Mouse (Mus musculus) cerebellum, adult 2 months (tissue): ENCODE measurements around the gene Serpina3a. TPM values are rescaled to one million over a fixed set of nuclear protein-coding genes. Genes with fewer than 3 reads are reported as not detected.

Experiments
- DNase-seq, 2 experiments: peaks; one replicate each; pipeline ENCODE4 v3.0.0; 2021
- H3K27ac ChIP-seq: fragments of 200-500 bp; 2 replicates; pipeline ENCODE4 v1.5.1; 2012; ENCODE audit warnings: low read length, control low read depth, inconsistent platforms; ENCODE audit not compliant: insufficient read depth
- H3K27me3 ChIP-seq: fragments of 200-500 bp; 2 replicates; pipeline ENCODE4 v1.6.1; 2012; ENCODE audit warnings: inconsistent platforms, mild to moderate bottlenecking, low read length, moderate library complexity; ENCODE audit not compliant: control insufficient read depth, insufficient read depth
- H3K4me1 ChIP-seq: fragments of 200-500 bp; 2 replicates; pipeline ENCODE4 v1.6.1; 2011; ENCODE audit warnings: low read length; ENCODE audit not compliant: control insufficient read depth, insufficient read depth
- H3K4me3 ChIP-seq: fragments of 200-500 bp; replicated peaks from 2 replicates; pipeline ENCODE3; 2011; ENCODE audit warnings: mild to moderate bottlenecking, low read depth, low read length, control low read depth; ENCODE audit not compliant: insufficient read depth
- CTCF ChIP-seq: fragments of 200-500 bp; IDR thresholded peaks from 2 replicates; pipeline ENCODE4 v1.5.1; 2011; ENCODE audit warnings: low read depth, mild to moderate bottlenecking, control low read depth, low read length, moderate library complexity, borderline replicate concordance; ENCODE audit not compliant: insufficient read depth
- POLR2A ChIP-seq: fragments of 200-500 bp; IDR thresholded peaks from 2 replicates; pipeline ENCODE4 v1.6.1; 2011; ENCODE audit warnings: low read length, control low read depth, borderline replicate concordance; ENCODE audit not compliant: insufficient read depth
- WGBS: fragments of 180-500 bp; shearing (Covaris S2); methylation state at CpG from one replicate; pipeline ENCODE4 v1.1.7; 2018; 5-methylcytosine and 5-hydroxymethylcytosine counted together
- polyA plus RNA-seq: library from polyadenylated mRNA; depleted of rRNA; stranded (reverse); fragments of >200 nt; gene quantifications from 2 replicates; pipeline ENCODE4 v1.2.3, GENCODE M21; 2012

Serpina3a gene
- polyA plus RNA-seq, 1 experiment = not detected

GRCm38 (mm10) chr12:104090119-104090518 is 22.4 kb upstream of the Serpina3a start:
- H3K27me3 ChIP-seq = no peaks in the 10 kb centered on the region
- no peak overlapping the region for H3K4me3 ChIP-seq
- no peaks in the 10 kb centered on the region for H3K4me1 ChIP-seq
- H3K27ac ChIP-seq = no peak overlapping the region
- TF ChIP-seq POLR2A (no peak), CTCF (no peak)
- DNase-seq = no peak
- 78% methylated on average over 2 of the region's 2 CpGs for WGBS

DNA sequence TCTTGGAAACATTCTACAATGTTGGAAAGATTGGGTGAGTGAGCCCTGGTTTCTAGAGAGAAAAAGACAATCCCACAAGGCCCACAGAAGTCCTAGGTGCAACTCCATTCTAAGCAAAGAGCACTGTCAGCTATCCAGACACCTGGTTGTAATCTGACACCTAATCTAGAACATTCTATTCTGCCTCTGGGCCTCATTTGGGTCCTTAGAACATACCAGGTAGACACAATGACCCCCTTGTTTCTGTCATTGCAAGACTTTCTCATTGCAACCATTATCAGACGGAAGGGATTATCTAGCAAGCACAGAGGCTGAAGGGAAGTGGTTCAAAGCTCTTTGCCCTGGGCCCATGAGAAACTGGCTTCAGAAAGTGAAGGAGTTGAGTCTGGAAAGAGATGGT is 21.2 kb upstream of the Serpina3a start:
- TF ChIP-seq CTCF = no peak
- TF ChIP-seq POLR2A = no peak
- H3K27ac ChIP-seq = no peak overlapping the region
- H3K27me3 ChIP-seq = no peaks in the 10 kb centered on the region
- 86% methylated on average over 1 of the region's 1 CpGs for WGBS
- H3K4me1 ChIP-seq = no peaks in the 10 kb centered on the region
- no peak for DNase-seq
- H3K4me3 ChIP-seq = no peak overlapping the region

- H3K4me1 ChIP-seq = no peaks in the 10 kb centered on the region
- H3K4me3 ChIP-seq = no peak within 1 kb of the TSS
- H3K27ac ChIP-seq = no peak within 1 kb of the TSS
- 93% methylated on average over 6 of the region's 6 CpGs for WGBS
- H3K27me3 ChIP-seq = no peaks in the 10 kb centered on the region
- DNase-seq = no peak
- no peak for TF ChIP-seq POLR2A
- TF ChIP-seq CTCF = no peak
These were observed 11.8 kb upstream of the Serpina3a start, which contains the start of gene Serpina5 for GRCm38 (mm10) chr12:104100768-104101167. Serpina5 (plus strand) TSS chr12:104101113.

DNA sequence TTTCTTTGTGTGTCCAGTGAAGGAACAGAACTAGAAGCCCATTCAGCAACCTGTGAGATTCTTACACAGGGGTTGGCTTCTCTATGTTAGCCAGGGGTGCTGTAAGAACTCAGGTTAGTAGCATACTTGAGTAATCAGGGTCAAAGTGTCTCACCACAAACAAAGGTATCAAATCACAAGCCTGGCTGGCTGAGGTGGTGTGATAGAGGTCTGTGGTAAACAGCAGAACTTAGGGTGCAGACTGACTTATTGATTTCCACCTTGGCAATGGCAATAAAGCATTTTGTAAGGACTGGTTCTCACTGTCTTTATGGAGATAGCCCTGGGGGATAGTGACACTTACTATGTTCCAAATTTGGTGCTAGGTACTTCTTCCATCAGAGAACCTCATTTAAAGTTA is 6.7 kb upstream of the Serpina3a start:
- no peak for TF ChIP-seq CTCF
- no peak for TF ChIP-seq POLR2A
- H3K27ac ChIP-seq = no peak overlapping the region
- DNase-seq = no peak
- no peaks in the 10 kb centered on the region for H3K4me1 ChIP-seq
- H3K4me3 ChIP-seq = no peak overlapping the region
- H3K27me3 ChIP-seq = no peaks in the 10 kb centered on the region

DNA sequence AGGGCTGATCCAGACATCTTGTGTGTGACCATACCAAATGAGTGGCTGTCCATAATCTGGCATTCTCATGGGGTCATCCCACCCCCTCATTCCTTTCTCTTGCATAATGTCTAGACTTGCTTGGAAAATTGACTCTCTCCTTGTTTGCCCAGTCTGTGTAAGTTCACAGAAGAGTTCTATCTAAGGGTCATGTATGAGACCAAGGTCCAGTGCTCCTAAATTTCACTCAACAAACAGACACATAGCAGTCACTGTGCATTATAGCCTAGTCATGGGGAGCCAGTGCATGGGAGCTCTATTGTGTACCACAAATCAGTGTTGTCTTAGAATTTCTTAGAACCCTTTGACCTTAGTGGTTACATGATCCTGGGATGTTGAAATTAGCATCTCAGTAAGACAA is 5.6 kb upstream of the Serpina3a start:
- no peak for TF ChIP-seq POLR2A
- TF ChIP-seq CTCF = no peak
- H3K27ac ChIP-seq = no peak overlapping the region
- no peak for DNase-seq
- no peaks in the 10 kb centered on the region for H3K27me3 ChIP-seq
- no peak overlapping the region for H3K4me3 ChIP-seq
- H3K4me1 ChIP-seq = no peaks in the 10 kb centered on the region

- 84% methylated on average over 2 of the region's 2 CpGs for WGBS
- Histone ChIP-seq H3K27me3 (no peaks in the 10 kb centered on the region), H3K4me3 (no peak overlapping the region), H3K27ac (no peak overlapping the region), H3K4me1 (no peaks in the 10 kb centered on the region)
- no peak for TF ChIP-seq CTCF
- no peak for TF ChIP-seq POLR2A
- no peak for DNase-seq
These were observed 4.0 kb upstream of the Serpina3a start for GRCm38 (mm10) chr12:104108507-104108906.

DNA sequence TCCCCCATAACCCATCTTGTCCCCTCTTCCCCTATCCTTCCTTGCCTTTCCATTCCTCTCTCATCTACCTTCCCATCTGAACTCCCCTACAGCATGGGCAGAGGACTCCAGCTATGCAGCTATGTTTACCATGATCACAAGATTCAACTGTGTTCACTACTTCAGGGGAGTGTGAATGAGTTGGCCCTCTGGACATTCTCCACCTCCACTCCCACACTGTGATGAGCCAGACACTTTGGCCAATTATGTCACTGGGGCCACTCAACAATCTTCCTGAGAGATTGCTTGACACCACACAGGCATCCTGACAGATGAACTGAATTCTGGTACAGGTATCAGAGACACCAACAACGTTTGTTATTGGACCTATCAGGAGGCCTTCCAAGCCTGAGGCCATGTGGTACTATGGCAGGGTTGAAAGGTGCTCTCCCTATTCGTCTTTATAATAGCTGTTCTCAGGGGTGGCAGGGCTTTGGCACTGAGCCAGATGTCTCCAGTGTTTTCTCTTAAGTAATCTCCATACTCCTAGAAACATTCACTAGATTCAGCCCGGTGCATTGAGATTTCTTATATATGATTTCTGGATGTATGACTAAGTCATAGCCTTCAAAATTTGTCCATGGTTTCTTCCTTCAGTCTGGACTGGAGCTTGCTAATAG is 2.5 kb downstream of the Serpina3a start:
- 36% methylated on average over 3 of the region's 3 CpGs for WGBS
- no peak overlapping the region for H3K4me3 ChIP-seq
- no peaks in the 10 kb centered on the region for H3K27me3 ChIP-seq
- no peak overlapping the region for H3K27ac ChIP-seq
- TF ChIP-seq CTCF (no peak), POLR2A (no peak)
- DNase-seq = no peak
- no peaks in the 10 kb centered on the region for H3K4me1 ChIP-seq

GRCm38 (mm10) chr12:104123097-104123496 is 10.6 kb downstream of the Serpina3a start:
- no peak overlapping the region for H3K4me3 ChIP-seq
- no peaks in the 10 kb centered on the region for H3K27me3 ChIP-seq
- H3K4me1 ChIP-seq = no peaks in the 10 kb centered on the region
- TF ChIP-seq CTCF (no peak), POLR2A (no peak)
- 83% methylated on average over 1 of the region's 1 CpGs for WGBS
- H3K27ac ChIP-seq = no peak overlapping the region
- no peak for DNase-seq

DNA sequence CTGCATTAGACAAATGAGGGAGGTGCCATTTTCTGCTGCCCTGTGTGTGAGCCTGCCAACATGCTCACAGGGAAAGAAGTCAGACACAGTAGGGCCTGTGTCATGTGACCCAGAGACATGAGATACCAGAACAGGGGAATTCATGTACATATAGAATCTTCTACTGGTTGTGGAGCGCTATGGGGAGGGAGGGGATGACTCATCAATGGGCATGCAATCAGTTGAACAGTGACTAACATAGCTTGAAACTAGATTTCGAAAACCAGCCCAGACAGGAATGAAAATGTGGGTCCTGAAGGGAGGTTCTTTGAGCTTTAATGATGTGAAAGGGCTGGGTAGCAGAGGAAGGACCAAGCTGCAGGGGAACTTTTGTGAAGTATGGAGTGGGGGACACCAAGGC is 11.5 kb downstream of the Serpina3a start:
- TF ChIP-seq POLR2A = no peak
- TF ChIP-seq CTCF = no peak
- 85% methylated on average over 2 of the region's 2 CpGs for WGBS
- Histone ChIP-seq H3K27me3 (no peaks in the 10 kb centered on the region), H3K27ac (no peak overlapping the region), H3K4me3 (no peak overlapping the region), H3K4me1 (no peaks in the 10 kb centered on the region)
- no peak for DNase-seq
